Mouse (Mus musculus) spleen, adult 12 weeks (tissue): ENCODE measurements at regions not wholly inside any gene's neighbourhood (a gene's known extent, or its start where the extent isn't known, plus 50 kb on each side); places are given as distances from the start of the nearest gene placed in this dataset.

ENCODE experiments used
- DNase-seq: peaks from one replicate; pipeline ENCODE4 v3.0.0; 2022; ENCODE audit warnings: low spot score

DNA sequence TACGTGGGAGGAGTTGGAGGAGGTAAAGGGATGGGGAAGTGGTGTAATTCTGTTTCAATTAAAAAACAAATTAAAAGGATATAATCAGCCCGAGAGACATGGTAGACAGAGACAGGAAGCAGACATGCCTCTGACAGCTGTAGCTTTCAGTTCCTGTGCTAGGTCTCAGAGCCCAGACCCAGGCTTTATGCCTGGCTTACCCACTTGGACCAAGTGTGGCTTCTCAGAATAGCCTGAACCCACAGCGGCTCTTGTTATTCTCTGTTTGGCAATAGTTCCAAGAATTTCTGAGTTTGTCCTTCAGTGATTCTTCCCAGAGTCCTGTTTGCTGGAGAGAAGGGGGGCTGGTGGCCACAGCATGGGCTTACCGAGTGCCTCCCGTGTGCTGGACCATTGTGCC lies 182.4 kb downstream of the Pten start:
- no peak for DNase-seq

DNA sequence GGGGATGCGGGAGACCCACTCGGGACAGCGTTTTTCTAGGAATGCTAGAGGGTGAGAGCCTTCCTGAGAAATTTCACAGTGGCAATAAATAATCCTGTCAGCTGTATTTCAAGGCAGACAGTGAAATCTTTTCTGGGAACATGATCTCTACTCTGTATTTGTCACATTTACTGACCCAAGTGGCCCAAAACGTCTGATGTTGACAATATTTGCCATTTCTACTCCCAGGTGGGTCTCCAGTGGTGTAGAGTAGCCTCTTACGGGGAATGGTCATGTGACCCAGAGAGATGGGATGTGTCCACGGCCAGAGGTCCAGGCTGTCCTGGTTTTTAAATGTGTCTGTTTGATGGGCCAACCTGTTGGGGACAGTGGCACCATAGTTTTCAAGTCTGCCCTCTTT lies 183.5 kb downstream of the Pten start:
- no peak for DNase-seq

DNA sequence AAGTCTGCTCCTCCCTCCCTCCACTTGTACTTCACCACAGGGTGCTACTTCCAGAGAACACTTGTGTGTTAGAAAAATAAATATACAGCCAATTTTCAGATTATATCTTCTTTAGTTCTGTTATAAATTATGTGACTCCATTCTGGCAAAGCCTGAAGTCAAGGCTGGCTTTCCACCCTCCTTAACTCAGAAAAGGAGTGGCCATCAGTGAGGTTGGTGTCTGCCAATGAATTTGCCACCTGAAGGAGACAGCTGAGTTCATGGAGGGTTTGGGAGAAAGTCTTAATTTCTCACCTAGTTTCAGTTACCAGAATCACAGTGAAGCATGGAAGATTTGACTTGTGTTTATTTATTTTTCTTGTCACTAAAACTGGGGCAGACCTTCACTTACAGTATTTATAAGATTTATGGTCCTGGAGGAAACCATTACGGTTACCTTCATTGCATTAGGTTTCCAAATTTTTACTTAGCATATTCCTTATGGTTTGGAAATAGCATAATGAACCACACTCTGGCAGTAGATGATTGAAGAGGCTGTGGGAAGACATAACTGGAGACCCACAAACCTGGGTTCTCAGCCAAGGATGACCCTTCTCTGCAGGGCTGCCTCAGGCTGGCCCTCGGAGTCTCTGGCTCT lies 186.4 kb downstream of the Pten start:
- no peak for DNase-seq

DNA sequence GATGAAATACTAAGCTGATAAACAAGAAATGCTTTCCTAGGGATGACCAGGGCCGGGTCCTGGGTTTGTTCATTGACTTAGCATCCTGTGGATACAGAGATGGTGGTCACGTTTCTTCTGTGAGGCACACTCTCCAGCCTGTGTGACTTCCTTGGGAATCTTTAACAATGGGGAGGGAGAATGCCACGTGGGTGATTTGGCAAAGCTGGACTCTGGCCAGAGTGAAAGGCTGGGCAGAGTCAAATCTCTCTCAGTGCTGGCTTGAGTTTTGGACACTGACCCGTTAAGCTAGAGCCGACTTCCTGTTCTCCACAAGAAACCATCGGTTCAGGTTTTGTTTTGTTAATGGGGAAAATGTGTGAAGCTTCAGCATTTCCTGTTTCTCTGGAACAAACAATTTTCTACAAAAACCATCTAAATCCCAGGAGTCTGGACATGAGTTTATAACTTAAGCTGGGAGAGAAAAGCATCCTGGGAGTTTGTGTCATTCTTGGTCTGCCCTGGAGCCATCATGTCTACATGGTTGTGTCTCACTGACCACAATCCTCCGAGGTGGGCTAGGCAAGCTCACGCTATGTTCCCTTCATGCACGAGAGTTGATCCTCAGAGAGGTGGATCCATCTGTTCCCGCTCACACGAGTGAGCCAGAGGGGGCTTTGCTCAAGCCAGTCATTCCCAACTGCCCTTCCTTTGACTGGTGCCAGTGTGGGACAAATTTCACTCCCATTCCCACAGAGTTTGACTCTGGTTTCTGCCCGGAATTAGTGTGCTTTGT lies 190.0 kb downstream of the Pten start:
- DNase-seq: no peak

DNA sequence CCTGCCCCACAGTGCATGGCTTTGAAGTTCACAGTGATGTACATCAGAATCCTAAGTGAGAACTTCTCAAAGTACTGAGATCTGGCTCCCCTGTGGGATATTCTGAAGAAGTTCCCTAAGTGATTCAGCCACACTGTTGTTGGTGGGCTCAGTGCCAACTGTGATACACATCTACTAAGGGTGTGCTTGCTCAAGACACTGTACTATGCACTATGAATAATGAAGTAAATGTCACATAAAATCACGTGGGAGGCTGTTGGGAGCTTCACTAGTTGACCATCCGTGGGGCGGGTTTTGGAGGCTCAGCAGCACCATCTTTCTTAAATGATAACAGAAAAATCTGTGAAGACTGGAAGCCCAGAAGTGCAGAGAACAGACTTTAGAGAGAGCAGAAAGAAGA lies 193.0 kb downstream of the Pten start:
- no peak for DNase-seq

DNA sequence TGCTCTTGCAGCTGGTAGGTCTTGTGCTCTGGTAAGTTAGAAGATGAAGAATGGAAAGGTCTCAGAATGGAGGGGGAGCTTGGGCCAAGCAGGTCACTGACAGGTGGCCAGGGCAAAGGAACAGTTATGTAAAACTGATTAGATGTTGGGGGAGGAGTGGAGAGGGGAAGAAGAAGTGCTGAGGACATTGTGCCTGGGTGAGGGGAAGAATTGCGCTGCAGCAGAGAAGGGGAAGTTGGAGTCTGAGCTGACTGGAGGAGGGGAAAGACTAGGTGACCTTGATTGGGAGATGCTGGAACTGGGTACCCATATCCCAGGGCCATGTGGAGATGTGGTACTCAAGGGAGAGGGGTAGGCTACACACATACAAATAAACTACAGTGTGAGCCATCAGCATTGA lies 193.5 kb downstream of the Pten start:
- DNase-seq: no peak

DNA sequence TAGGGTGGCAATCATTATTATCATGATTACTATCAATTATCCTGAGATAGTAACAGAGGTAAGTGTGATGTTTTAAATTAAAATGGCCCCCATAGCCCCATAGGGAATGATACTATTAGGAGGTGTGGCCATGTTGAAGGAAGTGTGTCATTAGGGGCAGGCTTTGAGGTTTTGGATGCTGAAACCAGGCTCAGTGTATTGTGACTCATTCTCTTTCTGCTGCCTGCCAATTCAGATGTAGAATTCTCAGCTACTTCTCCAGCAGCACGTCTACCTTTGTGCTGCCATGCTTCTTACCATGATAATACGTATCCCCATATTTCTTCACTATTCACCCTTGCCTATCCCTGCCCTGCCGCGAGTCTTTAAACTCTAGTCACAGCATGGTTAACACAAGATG lies 195.1 kb downstream of the Pten start:
- DNase-seq: no peak

DNA sequence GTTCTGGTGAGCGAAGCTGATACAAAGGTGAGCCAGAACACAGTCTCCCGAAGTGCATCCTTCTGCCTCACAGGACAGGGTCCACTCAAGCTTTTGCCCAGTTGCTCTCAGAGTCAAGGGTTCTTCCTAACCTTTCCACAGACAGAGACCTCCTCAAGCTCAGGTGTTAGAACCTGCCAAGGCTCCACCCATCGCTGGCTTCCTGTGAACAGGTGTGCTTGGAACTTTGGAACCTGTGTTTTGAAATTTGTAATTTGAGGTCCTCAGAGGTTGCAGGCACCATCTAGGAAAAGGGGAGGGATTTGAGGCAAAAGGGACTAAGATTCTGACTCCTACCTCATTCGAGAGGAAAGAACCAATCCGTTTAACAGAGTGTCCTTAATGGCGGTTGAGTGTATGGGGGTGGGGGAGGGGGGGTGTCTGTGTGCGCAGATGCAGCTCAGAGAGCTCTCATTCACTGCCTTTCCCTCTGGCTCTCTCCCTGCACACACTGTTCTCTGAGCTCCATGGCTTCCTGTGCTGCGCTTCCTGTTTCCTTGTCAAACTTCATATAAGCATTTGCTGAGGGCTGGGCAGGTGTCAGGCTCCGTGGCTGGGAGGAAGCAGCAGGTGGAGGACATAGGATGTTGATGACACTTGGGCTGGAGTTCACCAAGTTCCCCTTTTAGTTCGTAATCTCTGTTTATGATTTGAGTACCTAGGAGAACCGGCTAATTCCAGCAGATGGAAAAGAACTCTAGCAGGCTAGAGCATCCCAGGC lies 195.8 kb downstream of the Pten start:
- DNase-seq: peak; percentile 11

DNA sequence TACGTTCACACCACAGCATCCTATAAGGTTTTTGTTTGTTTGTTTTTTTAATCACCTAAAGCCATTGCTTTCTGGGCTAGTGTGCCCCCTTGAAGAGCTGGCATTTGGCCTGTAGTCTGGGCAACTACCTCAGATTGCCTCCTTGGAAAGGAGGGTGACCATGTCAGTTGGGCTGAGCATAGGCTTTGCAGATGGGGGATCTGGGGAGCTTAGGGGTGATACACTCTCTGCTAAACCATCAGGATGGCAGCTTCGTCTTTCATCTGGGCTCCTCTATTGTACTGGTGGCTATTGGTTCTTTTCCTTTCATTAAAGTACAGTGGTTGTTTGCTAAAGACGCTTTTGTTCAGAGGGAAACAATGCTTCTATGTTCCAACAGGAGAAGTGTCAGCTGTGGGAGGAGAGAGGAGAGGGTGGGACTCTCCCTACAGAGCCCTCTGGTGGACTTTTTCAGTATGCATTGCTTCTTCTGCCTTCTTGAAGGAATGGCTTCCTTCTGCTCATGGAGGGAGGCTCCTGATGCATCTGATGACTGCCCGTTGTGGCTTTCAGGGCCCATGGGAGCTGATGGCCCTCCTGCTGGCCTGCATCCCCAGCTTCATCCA lies 196.8 kb downstream of the Pten start:
- no peak for DNase-seq

DNA sequence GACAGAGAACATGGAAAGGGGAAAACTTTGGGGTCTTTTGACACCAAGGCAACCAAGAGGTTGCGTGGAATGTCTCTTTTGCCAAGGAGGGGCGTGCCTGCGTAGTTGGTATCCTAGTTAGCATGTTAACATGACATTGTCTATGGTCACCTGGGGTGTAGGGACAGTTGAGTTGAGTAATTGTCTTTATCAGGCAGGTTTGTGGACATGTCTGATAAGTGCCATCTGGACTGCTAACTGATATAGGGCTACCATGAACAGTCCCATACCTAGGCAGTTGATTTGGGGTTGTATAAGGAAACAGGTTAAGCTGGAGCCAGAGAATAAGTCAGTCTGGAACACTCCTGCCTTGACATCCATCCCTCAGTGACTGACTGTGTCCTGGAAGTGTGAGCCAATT lies 197.6 kb downstream of the Pten start:
- no peak for DNase-seq

DNA sequence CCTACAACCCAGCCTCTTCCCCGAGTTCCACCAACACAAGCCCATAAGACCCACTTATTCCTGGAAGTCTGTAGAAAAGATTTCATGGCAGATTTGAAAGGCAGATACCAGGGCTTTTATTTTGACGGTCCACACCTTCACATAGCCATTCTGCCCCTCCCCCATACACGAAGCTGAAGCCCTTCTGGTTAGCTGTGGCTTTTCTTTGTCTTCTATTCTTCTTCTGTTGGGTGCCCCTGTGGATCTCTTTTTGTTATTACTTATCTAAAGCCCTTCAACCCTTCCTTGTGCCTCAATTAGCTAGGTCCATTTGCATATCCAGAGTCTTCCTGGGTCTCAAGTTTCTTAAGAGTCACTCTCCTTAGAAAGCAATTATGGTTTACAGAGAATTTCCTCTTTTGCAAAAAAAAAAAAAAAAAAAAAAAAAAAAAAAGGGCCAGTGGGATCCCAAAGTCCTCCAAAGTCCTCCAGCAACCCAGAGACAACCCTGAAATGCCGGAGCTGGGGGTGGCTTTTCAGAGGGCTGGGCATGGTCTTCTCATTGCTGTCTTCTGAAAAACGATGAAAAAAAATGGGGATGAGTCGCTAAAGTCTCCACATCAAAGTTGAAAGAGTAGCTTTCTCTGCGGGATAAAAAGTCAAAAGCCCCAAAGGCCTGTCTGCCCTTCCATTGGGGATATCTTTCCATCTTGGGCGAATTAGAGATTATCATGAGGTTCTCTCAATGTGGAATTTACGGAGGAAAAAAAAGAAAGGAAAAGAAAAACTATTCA lies 199.0 kb downstream of the Pten start:
- no peak for DNase-seq

DNA sequence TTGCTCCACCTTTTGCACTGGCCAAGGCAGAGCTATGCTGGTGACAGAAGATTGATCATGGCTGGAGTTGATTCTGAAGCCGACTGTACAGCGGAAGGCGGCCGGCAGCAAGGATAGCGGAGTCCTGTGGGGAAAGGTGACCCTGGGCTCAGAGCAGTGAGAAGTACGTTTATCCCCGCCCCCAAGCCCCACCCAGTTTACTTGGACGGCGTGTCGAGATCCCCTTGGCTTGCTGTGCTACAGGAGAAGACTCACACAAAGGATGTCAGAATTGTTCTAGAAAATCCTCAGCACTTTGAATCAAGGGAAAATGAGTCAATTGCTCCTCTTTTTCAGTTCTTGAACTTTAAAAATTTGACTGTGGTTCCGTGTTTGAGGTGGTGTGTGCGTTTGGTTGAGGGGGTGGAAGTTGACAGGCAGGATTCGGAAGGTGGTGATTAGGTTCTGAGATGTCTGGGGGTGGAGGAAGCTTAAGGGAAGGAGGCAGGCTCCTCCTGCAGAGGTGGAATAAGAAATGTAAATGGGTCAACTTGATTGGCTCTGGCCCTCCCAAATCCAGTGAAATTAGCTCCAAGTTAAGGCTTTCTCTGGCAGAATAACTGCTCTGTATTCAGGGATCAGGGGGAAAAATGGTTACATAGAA lies 199.7 kb downstream of the Pten start:
- no peak for DNase-seq

DNA sequence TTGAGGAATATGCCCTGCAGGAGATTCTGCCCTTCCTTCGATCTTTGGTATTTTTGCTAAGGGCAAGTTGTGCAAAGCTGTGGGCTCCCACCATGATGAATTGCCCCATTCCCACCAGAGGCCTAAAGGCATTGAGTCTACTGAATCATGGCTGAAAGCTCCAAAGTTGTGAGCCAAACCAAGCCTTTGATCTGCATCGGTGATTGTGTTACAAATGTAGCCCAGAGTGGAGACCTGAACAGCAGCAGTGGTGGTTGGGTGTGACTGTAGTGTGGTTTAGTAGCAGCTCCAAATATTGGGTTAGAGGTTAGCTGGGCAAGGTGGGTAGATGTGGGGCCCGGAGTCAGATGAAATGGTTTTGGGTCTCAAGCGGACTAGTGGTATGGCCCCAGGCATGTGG lies 201.0 kb downstream of the Pten start:
- DNase-seq: no peak

DNA sequence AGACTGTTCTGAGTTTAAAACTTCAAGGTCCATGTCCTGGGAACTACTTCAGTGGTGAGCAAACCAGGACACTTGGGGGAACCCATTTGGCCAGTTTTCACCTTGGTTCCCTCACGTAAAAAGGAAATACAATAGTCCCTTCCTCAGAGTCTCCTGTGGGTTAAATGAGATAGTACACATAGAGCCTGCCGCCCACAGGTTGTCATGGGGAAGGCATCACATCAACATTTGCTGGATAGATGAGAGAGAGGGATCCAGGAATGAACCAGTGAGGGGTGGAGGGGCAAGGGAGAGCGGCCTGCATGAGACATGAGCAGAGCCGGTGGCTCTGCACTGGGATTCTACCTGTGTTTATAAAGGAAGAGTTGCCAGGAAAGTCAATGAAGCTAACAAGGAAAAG lies 201.5 kb downstream of the Pten start:
- no peak for DNase-seq

DNA sequence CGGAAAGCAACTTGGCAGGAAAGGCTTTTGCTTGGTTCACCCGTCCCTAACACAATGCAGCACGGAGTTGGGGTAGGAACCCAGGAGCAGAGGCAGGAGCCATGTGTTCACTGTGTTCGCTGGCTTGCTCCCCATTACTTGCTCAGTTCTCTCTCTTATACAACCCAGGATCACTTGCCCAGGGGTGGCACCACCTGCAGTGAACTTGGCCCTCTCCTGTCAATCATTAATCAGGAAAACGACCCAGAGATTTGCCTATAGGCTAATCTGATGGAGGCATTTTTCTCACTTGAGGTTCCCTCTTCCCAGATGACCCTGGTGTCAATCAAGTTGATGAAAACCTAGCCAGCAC lies 202.5 kb downstream of the Pten start:
- no peak for DNase-seq

DNA sequence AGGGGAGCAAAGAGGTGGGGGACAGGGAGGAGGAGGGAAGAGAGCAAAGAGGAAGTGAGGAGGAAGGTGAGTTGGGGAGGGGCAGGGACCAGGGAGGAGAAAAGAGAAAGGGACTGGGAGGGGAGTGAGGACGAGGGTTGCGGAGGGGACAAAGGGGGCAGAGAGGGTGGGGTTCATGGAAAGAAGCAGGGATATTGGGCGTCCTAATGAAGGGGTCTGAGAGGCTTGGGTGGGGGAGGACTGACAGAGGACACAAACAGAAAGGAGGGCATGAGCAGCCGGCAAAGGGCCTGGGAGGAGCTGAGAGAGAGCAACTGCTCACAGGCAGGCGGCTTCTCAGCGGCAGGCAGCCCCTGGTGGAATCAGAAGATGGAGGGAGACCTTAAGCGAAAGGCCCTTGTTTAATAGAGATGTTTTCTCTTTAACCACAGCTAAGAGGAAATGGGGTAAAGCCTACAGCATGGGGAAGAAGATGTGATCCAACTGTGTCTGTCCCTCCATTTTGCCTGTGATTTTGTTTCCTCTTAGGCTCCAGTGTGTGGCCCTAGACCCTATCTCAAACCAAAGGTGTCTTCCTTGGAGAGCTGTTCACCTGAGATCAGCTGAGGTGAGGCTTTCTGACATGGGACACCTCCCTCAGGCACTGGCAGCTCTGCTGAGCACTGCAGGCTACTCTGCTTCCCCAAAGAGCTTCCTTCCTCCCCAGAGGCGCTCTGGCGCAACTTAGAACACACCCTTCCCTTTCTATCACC lies 203.1 kb downstream of the Pten start:
- DNase-seq: no peak

DNA sequence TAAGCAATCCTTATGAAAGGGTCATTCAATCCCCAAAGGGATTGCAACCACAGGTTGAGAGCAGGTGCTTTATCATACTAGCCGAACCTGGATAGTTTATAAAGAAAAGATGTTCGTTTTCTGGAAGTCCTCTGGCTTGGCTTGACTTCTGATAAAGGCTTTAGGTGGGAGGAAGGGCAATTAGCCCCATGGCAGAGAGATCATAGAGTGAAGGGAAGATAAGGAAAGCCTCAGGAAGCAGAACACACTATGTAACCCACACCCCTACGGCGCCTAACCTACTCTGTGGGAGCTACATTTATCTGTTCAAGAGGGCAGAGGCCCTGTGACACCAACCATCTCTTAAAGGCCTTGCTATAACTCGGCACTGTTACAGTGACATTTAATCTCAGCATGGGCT lies 204.2 kb downstream of the Pten start:
- no peak for DNase-seq

DNA sequence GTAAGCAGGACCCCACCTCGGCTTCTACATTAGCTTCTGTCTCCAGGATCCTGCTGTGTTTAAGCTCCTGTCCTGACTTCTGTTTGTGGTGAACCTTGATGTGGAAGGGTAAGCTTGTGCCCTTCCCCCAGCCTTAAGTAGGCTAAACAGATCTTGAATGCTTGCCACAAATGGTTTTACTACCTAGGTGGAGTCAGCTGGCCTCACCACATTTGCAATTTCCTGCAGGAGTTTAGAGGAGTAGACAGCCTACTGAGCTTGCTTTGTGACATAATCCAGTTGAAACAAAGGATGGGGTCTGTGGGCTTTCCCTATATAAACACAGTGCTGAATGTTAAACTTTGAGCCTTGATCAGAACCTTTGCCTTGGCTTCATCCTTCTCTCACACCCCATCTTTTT lies 206.7 kb downstream of the Pten start:
- DNase-seq: no peak

DNA sequence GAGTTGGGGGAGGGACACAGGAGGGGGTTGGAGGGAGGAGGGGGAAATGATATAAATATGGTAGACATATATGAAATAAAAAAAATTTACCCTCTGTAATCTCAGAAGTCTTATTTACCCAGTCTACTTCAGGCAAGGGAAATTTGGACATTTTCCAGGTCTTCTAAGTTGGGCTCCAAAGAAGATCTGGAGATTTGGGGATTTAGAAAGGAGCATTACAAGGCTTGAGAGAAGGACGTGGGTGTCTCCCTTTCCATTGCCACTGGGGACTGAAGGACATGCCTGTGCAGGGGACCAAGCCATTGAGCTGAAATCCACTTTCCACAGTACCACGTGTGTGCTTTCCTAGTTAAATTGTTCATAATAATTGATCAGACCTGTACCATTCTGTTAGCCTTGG lies 208.2 kb downstream of the Pten start:
- no peak for DNase-seq

DNA sequence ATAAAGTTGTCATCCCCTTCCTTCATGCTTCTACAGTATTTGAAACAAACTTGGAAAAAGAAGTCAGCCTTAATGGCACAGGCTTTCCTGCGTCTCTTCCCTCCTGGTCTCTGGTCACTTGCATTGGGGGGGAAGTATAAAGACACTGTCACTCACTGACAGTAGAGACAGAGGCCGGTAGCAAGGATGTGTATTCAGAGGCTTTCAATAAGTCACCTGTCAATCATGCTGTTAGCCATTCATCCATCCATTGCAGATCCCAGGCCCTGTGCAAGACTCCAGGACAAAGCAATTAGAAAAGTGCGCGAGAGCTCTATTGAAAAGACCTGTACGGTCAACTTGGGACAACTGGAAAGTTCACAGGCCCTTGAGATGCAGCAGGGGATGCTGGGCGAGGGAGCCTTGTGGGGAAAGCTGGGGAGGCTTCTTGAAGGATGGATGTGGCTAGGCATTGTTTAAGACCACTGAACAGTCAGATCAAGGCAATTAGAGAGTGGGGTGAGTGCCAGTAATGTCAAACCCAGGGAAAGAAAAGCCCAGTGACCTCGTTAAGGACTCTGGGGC lies 212.0 kb downstream of the Pten start:
- no peak for DNase-seq

DNA sequence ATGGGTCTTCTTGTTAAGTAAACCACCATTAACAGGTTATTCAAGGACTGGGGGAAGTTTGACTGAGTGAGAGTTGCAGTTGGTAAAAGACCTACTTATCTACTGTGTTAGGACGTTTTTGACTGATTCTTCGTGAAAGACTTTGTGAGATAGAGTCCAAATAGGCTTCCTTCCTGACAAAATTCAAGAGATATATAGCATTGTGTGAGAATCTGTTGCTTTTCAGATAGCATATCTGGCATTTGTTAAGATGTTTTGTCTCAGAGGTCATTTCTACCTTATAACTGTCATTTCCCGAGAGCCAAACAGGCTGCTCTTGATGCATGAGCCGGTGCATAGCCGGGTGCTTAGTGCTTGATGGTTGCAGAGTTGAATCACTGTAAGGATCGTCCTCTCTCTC lies 214.8 kb downstream of the Pten start:
- DNase-seq: no peak
